Mouse (Mus musculus): Measurements from ENCODE around the gene Fgfr2.
A peak's percentile ranks its signal among the peaks of the same experiment; 100 is the strongest.

Gene Fgfr2

DNA sequence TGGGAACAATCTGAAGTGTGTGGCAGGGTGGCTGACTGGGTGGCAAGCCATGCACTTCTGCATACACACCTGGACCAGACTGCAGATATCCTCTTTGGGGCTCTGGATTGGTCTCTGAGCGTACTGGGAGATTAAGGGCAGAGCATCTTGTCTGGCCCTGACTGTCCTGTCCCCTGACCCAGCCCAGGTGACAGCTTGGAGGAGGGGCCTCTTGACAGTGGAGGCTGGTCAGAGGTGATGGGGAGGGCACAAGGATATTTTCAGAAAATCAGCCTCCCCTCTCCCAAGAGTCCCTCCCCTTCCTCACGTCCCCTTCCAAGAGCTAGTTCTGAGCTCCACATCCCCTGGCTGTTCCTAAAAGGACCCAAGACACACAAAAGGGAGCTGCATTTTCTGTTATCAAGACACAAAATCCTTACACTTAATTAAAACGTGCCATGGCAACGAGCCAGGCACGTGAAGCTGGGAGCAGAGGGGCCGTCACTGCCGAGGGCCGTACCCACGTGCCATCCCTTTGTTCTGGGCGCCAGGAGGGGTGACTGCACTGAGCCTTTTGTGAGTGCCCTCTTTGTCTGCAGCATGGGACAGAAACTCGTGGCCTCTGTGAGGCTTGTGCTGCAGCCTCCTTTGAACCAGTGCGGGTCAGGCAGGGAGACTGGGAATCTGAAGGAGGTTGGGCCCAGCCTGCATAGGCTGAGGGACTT, 1525.2 kb downstream of the Fgfr2 start:
- DNase-seq (ENCODE audit: low read depth), result no peak

DNA sequence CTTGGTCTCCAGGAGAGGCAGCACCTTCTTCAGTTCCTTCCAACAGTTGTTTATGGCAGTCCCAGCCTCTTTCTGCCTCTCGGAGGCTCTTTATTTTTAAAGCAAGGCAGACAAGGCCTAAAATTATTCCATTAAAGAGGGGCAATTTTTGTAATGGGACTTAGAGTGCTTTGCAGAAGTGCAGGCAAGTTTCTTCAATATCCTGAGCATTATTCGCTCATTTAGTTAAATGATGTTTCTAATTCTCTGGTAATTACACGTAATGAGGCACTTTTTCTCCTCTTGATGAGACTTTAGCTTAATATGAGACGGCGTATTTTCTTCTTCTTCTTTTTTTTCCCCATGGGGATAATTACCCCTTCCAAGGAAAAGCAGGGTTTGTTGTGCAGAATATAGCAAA, 1537.6 kb downstream of the Fgfr2 start:
- DNase-seq (ENCODE audit: low read depth), result no peak

- no peak for DNase-seq (ENCODE audit: low read depth)
These were observed 1541.0 kb downstream of the Fgfr2 start for GRCm38 (mm10) chr7:131582178-131582577.

- no peak for DNase-seq (ENCODE audit: low read depth)
These were observed 1547.9 kb downstream of the Fgfr2 start for GRCm38 (mm10) chr7:131575246-131575645.

GRCm38 (mm10) chr7:131560697-131561042, 1562.5 kb downstream of the Fgfr2 start:
- no peak for DNase-seq (ENCODE audit: low read depth)

- peak; percentile 93 for DNase-seq (ENCODE audit: low read depth)
These were observed 1563.0 kb downstream of the Fgfr2 start, which contains the start of gene Bub3 for GRCm38 (mm10) chr7:131559986-131560696. Gene Bub3 (plus strand): TSS chr7:131560222.

DNA sequence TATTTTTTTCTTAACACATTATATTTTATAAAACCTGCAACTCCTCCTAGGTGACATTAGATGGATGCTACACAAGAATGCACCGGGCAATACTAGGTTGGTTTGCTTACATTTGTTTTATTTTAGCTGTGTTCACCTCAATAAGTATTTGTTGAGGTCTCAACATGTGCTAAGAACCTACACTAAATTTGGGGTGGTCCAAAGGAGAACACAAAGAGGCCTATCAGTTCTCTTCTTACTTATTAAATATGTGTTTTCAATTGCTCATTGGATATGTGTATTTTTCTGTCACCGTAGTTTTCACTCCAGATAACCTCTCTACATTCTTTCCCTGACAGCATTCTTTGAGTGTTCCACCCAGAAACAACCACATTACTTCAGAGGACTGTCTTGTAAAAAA, 1565.4 kb downstream of the Fgfr2 start:
- DNase-seq (ENCODE audit: low read depth), result no peak

- DNase-seq (ENCODE audit: low read depth), result peak; percentile 44
These were observed 1566.4 kb downstream of the Fgfr2 start for GRCm38 (mm10) chr7:131556541-131557271.

DNA sequence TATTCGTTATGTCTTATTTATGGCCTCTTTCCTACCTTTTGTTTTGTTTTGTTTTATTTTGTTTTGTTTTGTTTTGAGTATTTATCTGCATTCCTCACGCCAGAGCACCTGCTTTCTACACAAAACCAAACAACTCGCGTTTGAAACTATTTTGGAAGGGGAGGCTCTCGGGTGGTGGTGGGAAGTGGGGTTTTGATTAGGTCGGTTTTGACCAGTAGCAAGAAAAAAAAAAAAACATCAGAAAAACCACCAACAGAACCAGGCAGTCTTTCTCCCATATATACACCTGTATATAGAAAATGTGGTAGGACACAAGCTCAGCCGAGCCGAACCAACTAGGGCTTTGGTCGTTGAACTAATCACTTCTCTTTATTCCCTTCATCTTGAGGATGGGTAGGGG, 1567.0 kb downstream of the Fgfr2 start:
- no peak for DNase-seq (ENCODE audit: low read depth)

DNA sequence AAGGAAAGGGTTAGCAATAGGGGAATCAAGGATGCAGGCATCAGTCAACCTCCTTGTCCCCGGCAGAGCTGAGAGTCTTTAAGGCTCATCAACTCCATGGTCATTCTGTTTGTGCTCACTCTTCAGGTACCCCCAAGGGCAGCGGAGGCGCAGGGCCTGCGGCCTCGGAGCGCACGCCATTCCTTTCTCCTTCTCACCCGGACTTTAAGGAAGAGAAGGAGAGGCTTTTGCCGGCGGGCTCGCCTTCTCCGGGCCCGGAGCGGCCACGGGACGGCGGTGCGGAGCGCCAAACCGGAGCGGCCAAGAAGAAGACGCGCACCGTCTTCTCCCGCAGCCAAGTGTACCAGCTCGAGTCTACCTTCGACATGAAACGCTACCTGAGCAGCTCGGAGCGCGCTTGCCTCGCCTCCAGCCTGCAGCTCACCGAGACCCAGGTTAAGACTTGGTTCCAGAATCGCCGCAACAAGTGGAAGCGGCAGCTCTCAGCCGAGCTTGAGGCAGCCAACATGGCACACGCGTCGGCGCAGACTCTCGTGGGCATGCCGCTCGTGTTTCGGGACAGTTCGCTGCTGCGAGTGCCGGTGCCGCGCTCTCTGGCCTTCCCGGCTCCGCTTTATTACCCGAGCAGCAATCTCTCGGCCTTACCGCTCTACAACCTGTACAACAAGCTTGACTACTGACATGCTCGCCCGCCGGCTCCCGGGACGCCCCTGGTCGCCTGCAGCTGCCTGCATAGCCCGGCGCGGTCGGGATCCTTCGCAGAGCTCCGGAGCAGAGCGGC, 1567.7 kb downstream of the Fgfr2 start:
- DNase-seq (ENCODE audit: low read depth), result peak; percentile 62

- peak; percentile 36 for DNase-seq (ENCODE audit: low read depth)
These were observed 1568.6 kb downstream of the Fgfr2 start for GRCm38 (mm10) chr7:131554341-131555180.

GRCm38 (mm10) chr7:131553771-131554175, 1569.4 kb downstream of the Fgfr2 start:
- peak; percentile 44 for DNase-seq (ENCODE audit: low read depth)

DNA sequence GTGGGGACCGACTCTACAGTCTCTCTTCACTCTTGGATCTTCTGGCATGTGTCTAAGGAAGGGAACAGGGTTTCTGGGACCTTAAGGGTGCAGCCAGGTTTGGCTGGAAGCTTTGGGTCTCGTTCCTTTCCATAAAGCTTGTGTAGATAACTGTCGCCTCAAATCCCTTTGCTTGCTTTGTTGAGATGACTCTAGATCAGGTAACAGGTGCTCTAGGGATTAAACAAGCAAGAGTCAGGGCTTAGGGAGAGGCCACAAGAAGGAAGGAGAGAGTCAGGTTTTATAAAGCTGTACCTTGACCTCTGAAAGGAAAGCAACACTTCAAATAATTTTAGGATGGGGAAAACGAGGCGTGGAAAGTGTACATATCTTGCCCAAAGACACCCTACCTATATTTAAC, 1570.4 kb downstream of the Fgfr2 start:
- no peak for DNase-seq (ENCODE audit: low read depth)

GRCm38 (mm10) chr7:131551931-131552741, 1571.0 kb downstream of the Fgfr2 start:
- no peak for DNase-seq (ENCODE audit: low read depth)

- no peak for DNase-seq (ENCODE audit: low read depth)
These were observed 1571.7 kb downstream of the Fgfr2 start for GRCm38 (mm10) chr7:131551471-131551870.

- DNase-seq (ENCODE audit: low read depth), result no peak
These were observed 1574.7 kb downstream of the Fgfr2 start, which contains the start of gene Hmx2 for GRCm38 (mm10) chr7:131548473-131548872. Gene Hmx2 (plus strand): TSS chr7:131548773.

DNA sequence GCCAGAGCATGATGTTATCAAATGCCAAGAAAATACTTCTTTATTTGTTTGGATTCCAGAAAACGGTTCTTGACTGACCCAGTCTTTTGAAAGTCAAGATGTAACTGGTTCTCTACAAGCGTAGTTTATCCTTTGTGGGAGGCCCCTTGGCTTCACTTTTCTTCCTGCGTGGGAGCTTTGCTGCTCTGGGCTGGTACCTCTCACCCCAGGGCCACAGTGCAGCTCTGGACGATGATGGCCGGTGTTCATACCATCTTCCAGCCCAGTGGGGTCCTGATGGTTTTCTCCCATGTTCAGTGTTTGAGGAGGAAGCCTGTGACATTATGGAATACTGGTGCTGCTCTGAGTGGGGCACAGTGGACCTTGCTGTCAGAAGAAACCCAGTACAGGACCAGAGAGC, 1575.7 kb downstream of the Fgfr2 start:
- no peak for DNase-seq (ENCODE audit: low read depth)

DNA sequence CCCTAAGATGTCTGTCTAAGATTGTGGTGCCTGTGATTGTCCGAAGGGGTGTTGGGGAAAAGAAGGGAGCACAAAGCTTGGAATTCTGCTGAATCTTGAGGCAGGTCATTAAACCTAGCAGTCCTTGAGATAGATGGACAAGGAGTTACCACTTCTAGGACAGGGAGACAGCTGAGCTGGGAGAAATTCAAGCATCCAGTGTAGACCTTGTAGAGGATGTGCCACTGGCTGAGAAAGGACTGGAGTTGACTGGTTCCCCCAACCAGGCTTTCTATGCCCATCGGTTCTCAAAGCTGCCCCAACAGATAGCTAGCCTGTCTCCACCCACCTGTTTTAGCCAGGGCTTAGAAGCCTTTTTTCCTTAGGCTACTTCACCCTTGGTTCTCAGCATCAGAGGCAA, 1576.7 kb downstream of the Fgfr2 start:
- DNase-seq (ENCODE audit: low read depth), result no peak

DNA sequence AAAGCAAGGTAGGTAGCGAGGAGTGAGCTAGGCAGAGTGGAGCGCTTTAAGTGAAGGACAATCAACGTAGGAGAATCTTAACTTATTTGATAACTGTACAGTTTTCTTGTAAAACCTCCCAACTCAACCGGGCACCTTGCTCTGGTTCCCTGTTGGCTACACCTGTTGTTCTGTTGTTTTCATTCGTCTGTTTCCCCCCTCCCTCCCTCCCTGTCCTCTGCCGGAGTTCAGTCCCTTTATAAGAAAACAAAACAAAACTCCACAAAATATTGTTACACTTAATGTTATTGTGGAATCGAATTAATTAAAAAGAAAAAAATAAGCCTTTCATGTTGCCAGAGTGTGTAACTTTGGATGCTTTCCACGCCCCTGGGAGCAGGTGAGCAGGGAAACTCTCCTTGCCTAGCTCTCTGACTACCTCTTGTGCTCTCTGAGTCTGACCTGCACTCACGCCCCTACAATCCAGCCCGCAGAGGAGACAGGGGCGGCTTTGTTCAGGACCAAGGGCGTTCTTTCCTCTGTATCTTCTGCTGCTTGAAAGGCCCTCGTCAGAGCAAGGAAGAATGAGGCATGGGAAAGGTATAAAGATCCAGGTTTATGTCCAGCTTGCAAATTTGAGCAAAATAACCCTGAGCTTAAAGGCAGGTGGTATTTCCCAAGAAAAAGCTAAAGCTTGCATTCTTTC, 1577.3 kb downstream of the Fgfr2 start:
- no peak for DNase-seq (ENCODE audit: low read depth)

DNA sequence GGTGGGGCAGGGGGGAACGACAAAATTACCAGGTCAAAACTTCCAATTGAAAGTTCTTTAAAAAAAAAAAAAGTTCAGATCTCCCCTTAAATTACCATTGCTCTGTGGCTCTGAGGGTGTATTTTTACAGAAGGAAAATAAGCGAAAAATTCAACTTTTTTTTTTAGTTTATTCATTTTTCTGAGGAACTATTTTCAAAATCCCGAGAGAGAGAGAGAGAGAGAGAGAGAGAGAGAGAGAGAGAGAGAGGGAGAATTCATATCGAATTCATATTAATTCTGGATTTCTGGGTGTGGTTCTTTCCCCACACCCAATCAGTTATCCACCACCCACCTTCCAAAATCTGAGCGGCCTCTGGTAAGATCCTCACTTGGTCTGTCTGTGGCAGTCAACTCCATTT, 1578.3 kb downstream of the Fgfr2 start:
- no peak for DNase-seq (ENCODE audit: low read depth)
